In the genomic region with DNA sequence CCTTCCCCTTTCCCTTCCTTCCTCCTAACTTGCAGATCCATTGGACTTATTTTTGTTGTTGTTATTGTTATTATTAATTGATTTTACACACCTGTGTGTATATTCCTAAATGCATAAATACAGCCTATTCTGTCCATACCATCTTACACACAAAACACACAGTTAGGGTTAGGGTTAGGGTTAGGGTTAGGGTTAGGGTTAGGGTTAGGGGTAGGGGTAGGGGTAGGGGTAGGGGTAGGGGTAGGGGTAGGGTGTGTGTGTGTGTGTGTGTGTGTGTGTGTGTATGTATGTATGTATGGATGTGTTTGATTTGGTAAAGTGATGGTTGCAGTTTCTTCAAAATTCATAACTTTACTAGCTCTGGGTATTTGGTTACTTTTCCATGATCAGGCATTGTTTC, we compare ENCODE assay signal across 22 mouse cellular contexts.
DNase-seq lines count a peak whose midpoint lies in the region; ATAC-seq lines count a peak whose summit lies in the region.
"Had no signal": no experiment of that assay in that cellular context is flagged by ENCODE, and none has a peak within 500 bp of the region (broad histone marks: within the 10 kb centered on the region; RNA-seq: fewer than 3 reads in every experiment).

No protein-coding gene starts in this region.

- H3K36me3 ChIP-seq in forebrain, embryonic 16.5 days (ENCODE audit: control insufficient read depth, insufficient read depth) = no peaks in the 10 kb centered on the region
- H3K36me3 ChIP-seq in forebrain, embryonic 11.5 days (ENCODE audit: control insufficient read depth, insufficient read depth, low read length) = no peaks in the 10 kb centered on the region
- no peaks in the 10 kb centered on the region for H3K36me3 ChIP-seq in midbrain, embryonic 11.5 days (ENCODE audit: control insufficient read depth, insufficient read depth, low read length)
- H3K36me3 ChIP-seq in midbrain, embryonic 14.5 days (ENCODE audit: control insufficient read depth, insufficient read depth, low read length) = no peaks in the 10 kb centered on the region
- H3K36me3 ChIP-seq: embryonic facial prominence, embryonic 10.5 days; embryonic facial prominence, embryonic 12.5 days; forebrain, embryonic 12.5 days had no signal

- H3K27me3 ChIP-seq in forebrain, embryonic 16.5 days (replicated peaks; ENCODE audit: control insufficient read depth, insufficient read depth, low read length) = no peaks in the 10 kb centered on the region
- no peaks in the 10 kb centered on the region for H3K27me3 ChIP-seq in forebrain, embryonic 11.5 days (ENCODE audit: control insufficient read depth, insufficient read depth, low read length)
- H3K27me3 ChIP-seq in midbrain, embryonic 11.5 days (ENCODE audit: control insufficient read depth, insufficient read depth, low read length) = no peaks in the 10 kb centered on the region
- H3K27me3 ChIP-seq in midbrain, embryonic 14.5 days (ENCODE audit: control insufficient read depth, insufficient read depth, low read length) = no peaks in the 10 kb centered on the region
- H3K27me3 ChIP-seq: CH12.LX; embryonic facial prominence, embryonic 12.5 days; forebrain, embryonic 12.5 days had no signal

- no peak overlapping the region for H3K4me2 ChIP-seq in forebrain, embryonic 16.5 days (ENCODE audit: low read length)
- no peak overlapping the region for H3K4me2 ChIP-seq in forebrain, embryonic 11.5 days (ENCODE audit: low read depth, low read length, severe bottlenecking)
- H3K4me2 ChIP-seq in midbrain, embryonic 11.5 days = no peak overlapping the region
- H3K4me2 ChIP-seq in midbrain, embryonic 14.5 days (ENCODE audit: low read length) = no peak overlapping the region
- H3K4me2 ChIP-seq: embryonic facial prominence, embryonic 12.5 days; forebrain, embryonic 12.5 days had no signal

- no peaks in the 10 kb centered on the region for H3K4me1 ChIP-seq in forebrain, embryonic 16.5 days (replicated peaks; ENCODE audit: control insufficient read depth, insufficient read depth, low read length)
- H3K4me1 ChIP-seq in forebrain, embryonic 11.5 days (replicated peaks; ENCODE audit: control insufficient read depth, insufficient read depth, low read length) = no peaks in the 10 kb centered on the region
- H3K4me1 ChIP-seq in midbrain, embryonic 11.5 days (ENCODE audit: control insufficient read depth, insufficient read depth, low read length) = no peaks in the 10 kb centered on the region
- no peaks in the 10 kb centered on the region for H3K4me1 ChIP-seq in midbrain, embryonic 14.5 days (ENCODE audit: control insufficient read depth, insufficient read depth, low read length)
- H3K4me1 ChIP-seq: embryonic facial prominence, embryonic 10.5 days; embryonic facial prominence, embryonic 12.5 days; forebrain, embryonic 12.5 days had no signal

- intact Hi-C loops in left cerebral cortex, postnatal 36 days (cut with DNase I) = no loop called here

- DNase-seq in forebrain, embryonic 11.5 days (ENCODE audit: low spot score) = no peak
- DNase-seq in midbrain, embryonic 11.5 days (ENCODE audit: low spot score, missing footprints) = no peak
- DNase-seq in midbrain, embryonic 14.5 days = no peak
- DNase-seq in left cerebral cortex, postnatal 36 days (ENCODE audit: low spot score in 2 of 2) = no peak
- DNase-seq: adrenal gland, adult 8-10 months; adrenal gland, postnatal 14 days; adrenal gland, postnatal 36 days; B cell, adult 2 months; cerebellum, adult 11-12 months; cerebellum, adult 2 months; cerebellum, adult 9-10 months; cerebellum, postnatal 10 days; cerebellum, postnatal 25 days; forebrain, postnatal 0 days had no signal

- ATAC-seq in forebrain, embryonic 16.5 days = no peak
- ATAC-seq in forebrain, embryonic 11.5 days (replicated peaks; ENCODE audit: low FRiP score) = no peak
- ATAC-seq in midbrain, embryonic 11.5 days (ENCODE audit: low FRiP score) = 0 out of 2 replicates have a peak, but pooled peaks have one; percentile 46
- ATAC-seq in midbrain, embryonic 14.5 days (ENCODE audit: low FRiP score, low TSS enrichment) = no peak
- peak; percentile 74 for ATAC-seq in neutrophil, adult 5-6 weeks (ENCODE audit: extremely low read depth, insufficient number of reproducible peaks, low FRiP score, poor library complexity, severe bottlenecking)
- ATAC-seq: CD4-positive, CD25-positive, alpha-beta regulatory T cell, adult 4 months; forebrain, embryonic 14.5 days; forebrain, postnatal 0 days had no signal

- H3K9ac ChIP-seq in forebrain, embryonic 16.5 days (replicated peaks; ENCODE audit: low read depth, low read length) = 0 out of 2 replicates have a peak overlapping the region, but pooled peaks have one; percentile 37
- H3K9ac ChIP-seq in forebrain, embryonic 11.5 days (ENCODE audit: low read length) = no peak overlapping the region
- H3K9ac ChIP-seq in midbrain, embryonic 11.5 days (ENCODE audit: low read length) = no peak overlapping the region
- no peak overlapping the region for H3K9ac ChIP-seq in midbrain, embryonic 14.5 days (replicated peaks; ENCODE audit: low read length)
- H3K9ac ChIP-seq: embryonic facial prominence, embryonic 12.5 days; forebrain, embryonic 12.5 days; forebrain, postnatal 0 days had no signal

- peaks cover 2% of the 10 kb centered on the region for H3K9me3 ChIP-seq in forebrain, embryonic 16.5 days (ENCODE audit: control insufficient read depth, low read length)
- H3K9me3 ChIP-seq in forebrain, embryonic 11.5 days (ENCODE audit: control insufficient read depth, low read length) = no peaks in the 10 kb centered on the region; the same call in 1 of the 2 replicates
- H3K9me3 ChIP-seq in midbrain, embryonic 11.5 days (ENCODE audit: control insufficient read depth, low read length) = no peaks in the 10 kb centered on the region
- H3K9me3 ChIP-seq in midbrain, embryonic 14.5 days (ENCODE audit: control insufficient read depth, low read length) = no peaks in the 10 kb centered on the region
- H3K9me3 ChIP-seq: embryonic facial prominence, embryonic 10.5 days; embryonic facial prominence, embryonic 12.5 days; forebrain, embryonic 12.5 days had no signal

- no peak overlapping the region for H3K27ac ChIP-seq in forebrain, embryonic 16.5 days (ENCODE audit: low read length)
- no peak overlapping the region for H3K27ac ChIP-seq in forebrain, embryonic 11.5 days (ENCODE audit: low read depth, low read length)
- no peak overlapping the region for H3K27ac ChIP-seq in midbrain, embryonic 11.5 days (ENCODE audit: low read depth, low read length)
- no peak overlapping the region for H3K27ac ChIP-seq in midbrain, embryonic 14.5 days (replicated peaks; ENCODE audit: low read depth, low read length)
- H3K27ac ChIP-seq: embryonic facial prominence, embryonic 10.5 days; embryonic facial prominence, embryonic 12.5 days; forebrain, embryonic 12.5 days had no signal

- H3K4me3 ChIP-seq in forebrain, embryonic 16.5 days (replicated peaks; ENCODE audit: low read length) = no peak overlapping the region
- H3K4me3 ChIP-seq in forebrain, embryonic 11.5 days (ENCODE audit: low read depth, low read length) = no peak overlapping the region
- no peak overlapping the region for H3K4me3 ChIP-seq in midbrain, embryonic 11.5 days (ENCODE audit: low read depth, low read length)
- no peak overlapping the region for H3K4me3 ChIP-seq in midbrain, embryonic 14.5 days (replicated peaks; ENCODE audit: low read depth, low read length)
- H3K4me3 ChIP-seq: embryonic facial prominence, embryonic 10.5 days; embryonic facial prominence, embryonic 12.5 days; forebrain, embryonic 12.5 days had no signal

Comparison
In these comparisons a context has a peak if more than half of its experiments do, and no peak if none do; other contexts are left out.
1. ATAC-seq: peak in midbrain, embryonic 11.5 days (single experiment) and neutrophil, adult 5-6 weeks (single experiment); none in forebrain, embryonic 16.5 days (single experiment), forebrain, embryonic 11.5 days (single experiment) and midbrain, embryonic 14.5 days (single experiment).